Mouse (Mus musculus) testis, adult 2 months (tissue): ENCODE results near the gene G6pdx. TPM values are rescaled to one million over a fixed set of nuclear protein-coding genes. Genes with fewer than 3 reads are reported as not detected.

Experiments used
- H3K27ac ChIP-seq: fragments of 200-500 bp; 2 replicates; pipeline ENCODE4 v1.5.1; 2012; ENCODE audit warnings: low read depth, low read length; ENCODE audit not compliant: control insufficient read depth, insufficient read depth
- H3K27me3 ChIP-seq: fragments of 200-500 bp; 2 replicates; pipeline ENCODE4 v1.6.1; 2012; ENCODE audit warnings: mild to moderate bottlenecking, low read length, moderate library complexity; ENCODE audit not compliant: control insufficient read depth, insufficient read depth
- H3K36me3 ChIP-seq: fragments of 200-500 bp; 2 replicates; pipeline ENCODE4 v1.6.1; 2012; ENCODE audit warnings: mild to moderate bottlenecking, low read length; ENCODE audit not compliant: control insufficient read depth, insufficient read depth
- H3K4me1 ChIP-seq: fragments of 200-500 bp; 2 replicates; pipeline ENCODE4 v1.6.1; 2012; ENCODE audit warnings: low read length; ENCODE audit not compliant: control insufficient read depth, insufficient read depth
- H3K4me3 ChIP-seq: fragments of 200-500 bp; 2 replicates; pipeline ENCODE4 v1.5.1; 2012; ENCODE audit warnings: low read depth, mild to moderate bottlenecking, low read length, moderate library complexity, mixed read lengths; ENCODE audit not compliant: control insufficient read depth
- CTCF ChIP-seq: fragments of 200-500 bp; IDR thresholded peaks from 2 replicates; pipeline ENCODE4 v1.5.1; 2012; ENCODE audit warnings: low read depth, mild to moderate bottlenecking, inconsistent platforms, low read length, moderate library complexity; ENCODE audit not compliant: control insufficient read depth, insufficient read depth, insufficient replicate concordance
- POLR2A ChIP-seq: fragments of 200-500 bp; IDR thresholded peaks from 2 replicates; pipeline ENCODE4 v1.6.1; 2012; ENCODE audit warnings: low read depth, mild to moderate bottlenecking, inconsistent platforms, low read length, moderate library complexity; ENCODE audit not compliant: control insufficient read depth
- polyA plus RNA-seq: library from polyadenylated mRNA; depleted of rRNA; stranded (reverse); fragments of >200 nt; gene quantifications from 2 replicates; pipeline ENCODE4 v1.2.3, GENCODE M21; 2012

Gene G6pdx
- polyA plus RNA-seq, 1 experiment = 6.9 TPM

GRCm38 (mm10) chrX:74425195-74425594, 3.8 kb downstream of the G6pdx start:
- TF ChIP-seq CTCF (no peak), POLR2A (no peak)
- no peaks in the 10 kb centered on the region for H3K36me3 ChIP-seq
- peaks cover 4% of the 10 kb centered on the region for H3K4me1 ChIP-seq
- no peak overlapping the region for H3K27ac ChIP-seq
- no peaks in the 10 kb centered on the region for H3K27me3 ChIP-seq
- H3K4me3 ChIP-seq = no peak overlapping the region

- Histone ChIP-seq H3K4me3 (no peak overlapping the region), H3K36me3 (no peaks in the 10 kb centered on the region), H3K4me1 (peaks cover 4% of the 10 kb centered on the region), H3K27ac (no peak overlapping the region), H3K27me3 (no peaks in the 10 kb centered on the region)
- no peak for TF ChIP-seq CTCF
- no peak for TF ChIP-seq POLR2A
These were observed 4.6 kb downstream of the G6pdx start for GRCm38 (mm10) chrX:74424443-74424842.

GRCm38 (mm10) chrX:74413377-74413776, 15.6 kb downstream of the G6pdx start:
- no peak overlapping the region for H3K4me3 ChIP-seq
- no peaks in the 10 kb centered on the region for H3K36me3 ChIP-seq
- TF ChIP-seq POLR2A (no peak), CTCF (no peak)
- no peak overlapping the region for H3K27ac ChIP-seq
- H3K27me3 ChIP-seq = no peaks in the 10 kb centered on the region
- H3K4me1 ChIP-seq = no peaks in the 10 kb centered on the region

- H3K27ac ChIP-seq = no peak overlapping the region
- H3K36me3 ChIP-seq = no peaks in the 10 kb centered on the region
- H3K4me1 ChIP-seq = no peaks in the 10 kb centered on the region
- no peaks in the 10 kb centered on the region for H3K27me3 ChIP-seq
- no peak overlapping the region for H3K4me3 ChIP-seq
- TF ChIP-seq POLR2A (no peak), CTCF (no peak)
These were observed 20.7 kb downstream of the G6pdx start for GRCm38 (mm10) chrX:74408340-74408739.

- no peaks in the 10 kb centered on the region for H3K4me1 ChIP-seq
- no peak overlapping the region for H3K27ac ChIP-seq
- no peaks in the 10 kb centered on the region for H3K36me3 ChIP-seq
- TF ChIP-seq CTCF = no peak
- no peaks in the 10 kb centered on the region for H3K27me3 ChIP-seq
- no peak overlapping the region for H3K4me3 ChIP-seq
These were observed 28.9 kb downstream of the G6pdx start for GRCm38 (mm10) chrX:74400136-74400535.

- Histone ChIP-seq H3K4me3 (peak within 1 kb of the TSS; percentile 77), H3K4me1 (peaks cover 3% of the 10 kb centered on the region), H3K27me3 (no peaks in the 10 kb centered on the region), H3K36me3 (no peaks in the 10 kb centered on the region), H3K27ac (peak within 1 kb of the TSS; percentile 36; the same call in 1 of the 2 replicates)
- peak; percentile 39; the same call in 1 of the 2 replicates for TF ChIP-seq POLR2A
- no peak for TF ChIP-seq CTCF
These were observed 36.2 kb downstream of the G6pdx start, which contains the start of the genes Fam3a and Ikbkg for GRCm38 (mm10) chrX:74392535-74393443. Gene Fam3a, minus strand, starts transcription at chrX:74393272. Gene Ikbkg, plus strand, starts transcription at chrX:74393290.

GRCm38 (mm10) chrX:74388153-74388552, 40.8 kb downstream of the G6pdx start:
- Histone ChIP-seq H3K27me3 (no peaks in the 10 kb centered on the region), H3K27ac (no peak overlapping the region), H3K4me3 (no peak overlapping the region), H3K36me3 (no peaks in the 10 kb centered on the region), H3K4me1 (peaks cover 3% of the 10 kb centered on the region)
- TF ChIP-seq CTCF (no peak), POLR2A (no peak)
